Mouse (Mus musculus) right cerebral cortex, postnatal 36 days (tissue): ENCODE measurements around the gene Phtf2.
"Not testable (repeated sequence)": the region's sequence is repeated elsewhere in the genome, so short reads cannot be mapped to it uniquely, and the experiment has no call there.

Experiments
- DNase-seq, 2 experiments: peaks; one replicate each; pipeline ENCODE4 v3.0.0; 2022; ENCODE audit warnings: low spot score in 2 of 2, mixed read lengths in 1 of 2

Phtf2 gene

DNA sequence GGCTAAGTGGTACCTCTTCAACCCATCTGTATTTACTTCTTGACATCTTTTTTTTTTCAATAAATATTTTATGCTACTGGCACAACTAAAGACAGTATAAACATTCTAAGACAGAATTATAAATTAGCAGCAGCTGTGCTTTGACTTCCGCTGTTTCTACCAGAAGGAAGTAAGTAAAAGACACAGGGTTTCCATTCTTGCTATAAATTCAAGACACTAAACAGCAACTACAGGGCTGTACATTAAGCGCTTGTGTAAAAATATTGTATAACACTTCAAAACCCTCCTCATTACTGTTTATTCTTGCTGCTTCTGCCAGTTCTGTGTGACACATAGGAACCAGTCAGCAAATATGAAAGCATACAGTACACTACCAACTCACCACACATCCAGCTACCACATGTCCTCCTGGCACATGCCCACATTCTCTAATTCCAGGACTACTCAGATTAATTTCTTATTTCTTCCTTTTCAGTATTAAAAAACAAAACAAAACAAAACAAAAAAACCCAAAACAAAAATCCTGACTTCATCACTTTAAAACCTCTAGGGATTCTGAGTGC, 16.6 kb downstream of the Phtf2 start:
- DNase-seq: no peak

DNA sequence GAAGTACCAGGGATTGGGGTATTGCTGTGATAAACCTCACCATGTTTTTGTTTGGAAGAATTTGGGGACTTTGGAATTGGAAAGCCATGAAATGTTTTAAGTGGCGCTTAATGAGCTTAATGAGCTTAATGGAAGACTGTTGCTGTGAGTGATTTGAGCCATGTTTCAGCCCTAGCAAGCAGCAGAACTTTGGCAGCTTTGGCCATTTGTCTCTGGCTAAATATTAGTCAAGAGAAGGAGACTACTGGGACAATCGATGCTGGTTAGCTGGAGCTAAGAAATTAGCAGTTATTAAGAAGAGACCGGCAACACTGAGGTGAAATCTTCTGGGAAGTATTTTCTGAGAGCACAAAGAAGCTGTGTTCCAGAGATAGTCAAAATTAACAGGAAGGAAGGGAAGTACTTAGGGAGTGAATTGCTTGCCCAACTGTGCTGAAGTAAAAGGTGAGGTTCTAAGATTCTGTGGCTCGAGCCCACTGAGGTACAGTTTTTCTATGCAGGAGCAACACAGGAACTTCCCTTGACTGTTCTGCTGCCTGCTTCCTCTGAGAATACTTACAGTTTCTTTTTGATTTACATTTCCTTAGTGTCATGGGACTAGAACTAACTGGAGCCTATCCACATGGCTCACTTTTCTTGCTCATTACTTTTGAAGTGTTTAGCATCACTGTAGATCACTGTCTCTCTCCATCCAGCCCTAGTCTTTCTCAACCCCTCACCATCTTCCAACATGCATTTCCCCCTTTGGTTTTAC, 17.5 kb downstream of the Phtf2 start:
- DNase-seq: no peak

DNA sequence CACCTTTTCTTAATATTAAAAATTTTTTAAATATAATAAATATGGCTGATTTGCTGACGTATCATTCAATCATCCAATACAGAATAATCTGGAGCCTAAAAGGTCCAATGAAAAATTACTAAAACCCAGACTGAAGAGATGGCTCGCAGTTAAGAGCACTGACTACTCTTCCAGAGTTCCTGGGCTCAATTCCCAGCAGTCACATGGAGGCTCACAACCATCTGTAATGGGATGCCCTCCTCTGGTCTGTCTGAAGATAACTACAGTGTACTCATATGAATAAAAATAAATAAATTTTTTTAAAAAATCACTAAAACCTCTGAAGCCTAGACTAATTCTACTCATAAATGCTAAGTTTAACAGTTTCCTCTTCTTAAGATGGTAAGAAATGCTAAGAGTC, 20.0 kb downstream of the Phtf2 start:
- no peak for DNase-seq

DNA sequence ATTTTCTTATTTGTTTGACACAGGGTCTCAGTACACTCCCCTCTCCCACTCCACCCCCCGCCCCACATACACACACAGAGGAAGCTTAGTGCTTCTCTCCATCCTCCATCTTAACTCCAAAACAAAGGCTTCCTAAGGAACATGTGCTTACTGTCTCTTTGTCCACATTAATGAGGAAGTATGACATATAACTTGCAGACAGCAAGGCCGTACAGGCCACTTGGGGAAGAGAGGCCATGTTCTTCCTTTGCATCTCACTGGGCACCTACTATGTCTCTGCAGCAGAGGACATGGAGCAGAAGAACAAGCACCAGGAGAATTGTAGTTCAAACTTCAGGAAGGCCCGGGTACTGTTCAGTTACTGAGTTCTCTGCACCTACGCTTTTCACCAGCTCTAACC, 21.4 kb downstream of the Phtf2 start:
- no peak for DNase-seq

DNA sequence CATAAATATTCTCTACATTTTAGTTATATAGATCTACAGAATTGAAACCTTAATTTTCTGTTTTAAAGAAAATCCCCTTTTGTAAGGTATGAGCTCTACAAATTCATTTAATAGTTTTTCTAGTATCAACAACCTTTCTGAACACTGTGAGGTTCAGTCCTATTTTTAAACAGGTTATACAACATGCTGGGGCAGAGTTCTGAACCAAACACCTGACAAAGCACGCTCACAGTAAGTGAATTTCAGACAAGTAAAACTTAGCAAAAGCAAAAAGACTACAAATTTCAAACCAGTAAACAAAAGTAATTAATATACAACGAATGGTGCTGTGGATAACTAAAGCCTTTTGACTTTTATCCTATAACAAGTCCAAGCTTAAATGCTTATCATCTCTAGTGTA, 23.5 kb downstream of the Phtf2 start:
- no peak for DNase-seq

DNA sequence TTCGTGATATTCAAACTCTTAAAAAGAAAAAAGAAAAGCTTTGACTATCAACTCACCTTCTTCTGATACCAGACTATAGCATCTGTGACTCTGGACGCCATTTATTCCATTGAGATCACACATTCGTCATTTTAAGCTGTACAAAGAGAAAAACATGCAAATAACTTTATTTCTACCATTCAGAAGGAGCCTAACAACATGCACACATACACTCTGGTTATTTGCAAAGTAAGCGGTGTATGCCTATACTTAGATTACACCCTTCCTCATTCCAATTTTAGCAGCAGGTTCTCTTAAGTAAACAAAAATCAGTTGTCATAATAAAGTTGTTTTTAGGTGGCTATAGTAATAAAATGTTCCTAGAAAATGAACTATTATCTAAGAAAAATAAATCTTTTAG, 26.9 kb downstream of the Phtf2 start:
- DNase-seq: no peak

DNA sequence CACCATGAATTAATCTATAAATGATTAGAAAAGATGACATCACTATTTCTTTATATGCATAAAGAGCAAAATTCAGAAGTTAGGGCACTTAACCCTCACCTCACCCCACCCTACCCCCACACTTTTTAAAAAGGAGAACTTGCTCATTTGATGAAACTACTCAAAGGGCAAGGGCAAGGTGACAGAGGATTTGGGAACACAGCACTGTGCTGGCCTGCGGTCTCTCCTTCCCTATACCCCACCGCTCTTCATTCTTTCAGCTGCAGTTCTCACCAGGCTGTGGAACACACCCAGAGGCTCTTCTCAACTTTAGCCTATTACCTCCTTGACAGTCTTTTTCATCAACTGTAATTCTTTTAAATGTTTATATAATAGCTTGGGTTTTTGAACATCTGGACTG, 34.9 kb downstream of the Phtf2 start:
- DNase-seq: no peak

DNA sequence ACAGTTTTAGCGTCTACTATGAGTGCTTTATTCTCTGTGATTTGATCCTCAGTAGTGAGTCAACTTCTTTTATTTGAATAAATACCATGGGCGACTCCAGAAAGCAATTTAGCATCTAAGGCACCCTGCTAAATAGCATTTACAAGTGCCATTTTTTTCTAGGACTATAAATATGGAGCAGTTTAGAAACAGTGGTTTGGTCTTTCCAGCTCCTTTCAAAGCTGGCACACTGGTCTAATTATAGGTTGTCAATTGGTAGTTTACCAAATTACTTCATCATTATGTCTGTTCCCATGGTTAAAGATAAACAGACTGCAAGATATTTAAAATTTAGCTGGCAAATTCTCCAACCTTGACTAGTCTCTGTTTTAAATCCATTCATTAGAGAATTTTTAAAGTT, 38.1 kb downstream of the Phtf2 start:
- no peak for DNase-seq

DNA sequence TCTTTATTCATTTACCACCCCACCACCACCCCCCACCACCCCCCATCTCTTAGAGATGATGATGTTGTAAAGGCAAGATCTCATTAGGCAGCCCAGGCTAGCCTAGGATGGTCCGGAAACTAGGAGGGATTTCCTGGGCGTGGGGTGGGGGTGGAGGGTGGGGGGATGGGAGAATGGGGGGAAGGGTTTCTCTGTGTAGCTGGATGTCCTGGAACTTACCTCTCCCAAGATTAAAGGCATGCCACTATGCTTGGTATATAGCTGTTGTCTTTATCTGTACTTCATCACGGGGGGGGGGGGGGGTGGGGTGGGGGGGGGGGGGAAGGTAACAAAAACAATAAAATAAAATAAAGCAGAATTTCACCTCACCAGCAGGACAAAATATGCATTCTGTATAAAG, 38.5 kb downstream of the Phtf2 start:
- DNase-seq: no peak

DNA sequence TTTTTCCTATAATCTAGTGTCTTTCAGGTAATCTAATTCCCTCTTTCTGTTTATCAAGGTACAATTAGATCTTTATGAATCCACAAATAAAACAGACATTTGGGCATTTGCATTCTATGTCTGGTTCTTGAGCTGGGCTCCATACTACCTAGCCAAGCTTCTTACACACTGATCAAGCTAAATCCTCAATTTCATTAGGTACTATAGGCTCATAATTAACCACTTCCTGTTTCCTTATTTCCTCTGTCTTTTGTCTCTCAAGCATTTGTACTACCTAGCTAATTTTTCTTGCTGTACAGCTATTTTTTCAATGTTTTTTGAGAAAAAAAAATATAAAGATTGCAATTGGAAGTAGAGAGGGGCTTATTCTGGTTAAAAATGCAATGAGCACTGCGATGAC, 44.8 kb downstream of the Phtf2 start:
- no peak for DNase-seq

DNA sequence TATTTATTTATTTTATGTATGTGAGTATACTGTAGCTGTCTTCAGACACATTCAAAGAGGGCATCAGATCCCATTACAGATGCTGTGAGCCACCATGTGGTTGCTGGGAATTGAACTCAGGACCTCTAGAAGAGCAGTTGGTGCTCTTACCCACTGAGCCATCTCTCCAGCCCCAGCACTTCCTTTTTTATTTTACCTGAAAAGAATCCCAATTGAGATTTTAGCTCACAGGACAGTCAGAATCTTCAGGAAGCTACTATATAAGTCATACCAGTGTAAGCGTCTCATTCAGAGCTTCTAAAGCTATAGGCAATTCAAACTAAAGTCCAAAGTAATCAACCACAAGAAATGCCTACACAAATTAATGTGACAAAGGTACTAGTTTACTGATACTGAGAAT, 47.5 kb downstream of the Phtf2 start:
- DNase-seq: no peak

DNA sequence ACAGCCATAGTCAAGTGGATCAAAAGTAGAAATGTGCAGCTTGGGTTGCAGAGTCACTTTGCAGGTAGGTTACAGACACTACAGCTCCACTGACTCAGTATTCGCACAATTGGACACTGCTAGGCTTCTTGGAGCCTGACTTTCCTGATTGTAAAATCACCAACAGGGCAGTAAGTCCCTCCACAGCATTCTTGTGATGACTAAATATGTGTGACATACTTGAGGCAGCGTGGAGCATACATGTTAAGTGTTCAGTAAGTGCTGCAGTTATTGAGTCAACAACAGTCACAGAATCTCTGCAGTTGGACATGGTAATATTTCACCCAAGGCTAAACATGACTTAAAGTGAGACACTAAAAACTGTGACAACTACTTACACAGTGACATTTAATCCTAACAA, 50.5 kb downstream of the Phtf2 start:
- DNase-seq: no peak

DNA sequence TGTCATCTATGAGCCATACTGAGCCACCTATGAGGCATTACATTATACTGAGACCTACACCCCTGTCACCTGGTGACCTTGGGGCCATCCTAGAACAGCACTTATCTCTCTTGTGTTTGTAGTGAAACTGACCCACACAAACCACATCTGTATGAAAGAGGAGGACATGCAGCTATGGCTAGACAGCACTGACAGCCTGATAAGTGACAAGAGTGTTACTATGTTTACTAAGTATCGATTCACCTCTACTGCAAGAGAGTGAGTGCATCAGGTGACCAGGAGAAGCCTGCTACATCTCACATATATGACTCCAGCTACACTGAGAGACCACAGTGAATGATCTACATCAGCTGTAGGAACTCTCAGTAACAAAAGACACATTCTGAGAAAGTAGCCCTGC, 51.2 kb downstream of the Phtf2 start:
- no peak for DNase-seq

DNA sequence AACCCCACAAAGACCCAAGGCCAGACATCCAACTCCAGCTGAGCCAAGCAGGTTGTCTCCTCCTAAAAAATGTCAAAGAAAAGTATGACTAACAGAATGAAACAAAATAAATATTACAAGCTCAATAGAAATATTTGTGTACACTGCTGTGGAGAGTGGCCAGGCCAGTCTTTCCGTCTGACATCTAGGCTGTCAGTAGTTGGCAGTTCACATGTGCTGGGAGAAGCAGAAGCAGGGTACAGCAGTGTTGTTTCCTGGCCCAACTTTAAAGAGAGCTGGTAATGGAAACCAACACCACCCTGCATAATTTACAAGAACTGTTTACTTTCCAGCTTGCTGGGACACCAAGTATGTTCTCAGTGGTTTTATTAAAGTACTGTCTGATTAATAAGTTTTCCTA, 60.3 kb downstream of the Phtf2 start:
- no peak for DNase-seq

DNA sequence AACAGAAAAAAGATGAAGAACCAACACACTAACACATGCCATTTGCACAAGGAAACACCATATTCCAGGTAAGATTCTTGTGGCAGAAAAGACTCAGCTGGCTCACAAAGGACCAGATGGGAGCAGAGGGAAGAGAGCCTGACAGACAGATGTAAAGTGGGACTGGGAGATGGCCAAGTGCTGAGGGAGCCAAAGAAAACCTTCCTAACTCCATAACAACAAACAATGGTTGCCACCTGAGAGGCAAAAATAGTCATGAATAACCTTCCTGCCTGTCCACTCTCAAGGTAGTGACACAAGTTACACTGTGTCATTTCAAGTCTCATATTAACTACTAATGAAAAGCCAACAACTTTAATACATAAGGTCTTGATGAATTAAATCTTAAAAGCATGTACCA, 60.8 kb downstream of the Phtf2 start:
- no peak for DNase-seq

DNA sequence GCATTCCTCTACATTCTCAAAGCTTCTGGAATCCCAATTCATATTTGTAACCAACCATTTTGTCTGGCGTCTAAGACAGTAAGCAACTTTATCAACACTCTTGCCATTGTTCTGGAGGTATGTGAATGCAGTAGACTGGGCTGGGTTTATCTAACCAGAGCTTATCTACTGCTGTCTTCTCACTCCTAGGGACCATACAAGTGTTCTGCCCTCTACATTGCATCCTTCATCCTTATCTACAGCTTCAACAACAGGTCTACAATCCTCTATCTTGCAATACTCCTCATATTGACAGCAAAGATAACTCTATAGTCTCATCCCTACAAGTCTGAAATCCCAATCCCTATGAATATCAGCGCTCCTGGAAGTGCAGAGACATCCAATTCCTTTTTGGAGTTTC, 66.8 kb downstream of the Phtf2 start:
- no peak for DNase-seq

DNA sequence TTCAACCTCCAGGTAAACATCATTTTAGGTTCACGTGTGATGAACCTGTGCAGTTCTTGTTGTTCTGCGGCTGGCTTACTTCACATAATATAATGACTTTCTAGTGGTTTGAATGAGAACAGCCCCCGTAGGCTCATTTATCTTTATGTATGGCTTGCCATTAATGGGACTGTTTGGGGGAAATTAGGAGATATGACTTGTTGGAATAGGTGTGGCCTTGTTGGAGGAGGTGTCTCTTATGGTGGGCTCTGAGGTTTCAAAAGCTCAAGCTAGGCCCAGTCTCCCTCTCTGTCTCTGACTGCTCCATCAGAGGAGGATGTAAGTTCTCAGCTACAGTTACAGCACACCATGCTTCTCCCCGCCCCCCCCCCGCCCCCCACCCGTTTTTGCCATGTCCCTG, 71.5 kb downstream of the Phtf2 start:
- no peak for DNase-seq

DNA sequence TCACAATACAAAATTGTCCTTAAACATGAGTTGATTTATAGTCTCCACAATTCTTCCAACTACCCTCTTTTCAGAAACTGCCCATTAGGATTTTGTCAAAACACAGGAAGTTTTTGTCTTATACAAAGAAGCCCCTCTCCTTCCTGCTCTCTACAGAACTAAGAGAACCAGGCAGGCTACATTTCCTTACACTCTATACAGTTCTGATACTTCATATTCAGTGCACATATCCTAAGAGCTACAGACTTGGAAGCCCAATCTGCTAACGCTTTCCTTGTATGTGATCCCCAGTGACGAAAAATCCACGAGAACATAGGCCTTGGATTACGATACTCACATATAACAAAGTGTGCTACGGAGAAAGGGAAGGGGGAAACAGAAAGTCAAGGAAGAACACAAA, 86.0 kb downstream of the Phtf2 start:
- no peak for DNase-seq

DNA sequence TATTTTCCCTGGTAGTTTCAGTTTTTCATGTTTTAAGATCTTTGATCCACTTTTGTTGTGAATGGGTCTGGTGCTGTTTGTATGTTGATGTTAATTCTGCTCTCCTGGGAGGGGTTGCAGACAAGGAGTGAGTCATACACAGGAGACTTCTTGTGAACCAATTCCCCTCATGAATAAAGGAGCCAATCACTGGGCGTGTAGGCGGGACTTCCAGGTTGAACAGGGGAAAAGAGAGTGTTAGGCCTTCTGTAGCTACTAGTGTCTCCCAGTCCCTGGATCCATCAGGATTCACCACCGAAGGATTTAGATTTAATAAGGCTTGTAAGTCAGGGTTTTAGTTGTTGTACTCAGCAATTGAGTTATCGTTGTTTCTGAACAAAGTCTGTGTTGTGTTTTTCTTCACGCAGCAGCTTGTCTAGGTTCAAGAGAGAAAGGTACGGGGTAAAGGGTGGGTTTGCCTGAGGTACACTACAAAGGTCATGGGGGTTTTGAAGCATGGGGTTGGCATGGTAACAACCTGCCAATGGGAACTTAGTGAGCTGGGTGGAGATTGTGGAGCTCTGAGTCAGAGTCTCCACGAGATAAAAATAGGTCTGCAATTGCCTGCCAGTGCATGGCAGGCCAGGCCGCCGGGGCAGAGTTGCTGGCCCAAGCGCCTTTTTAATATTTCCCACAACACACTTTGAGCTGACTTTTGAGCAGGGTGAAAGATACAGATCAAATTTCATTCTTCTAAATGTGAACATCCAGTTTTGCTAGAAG, 90.0 kb downstream of the Phtf2 start:
- no peak for DNase-seq

DNA sequence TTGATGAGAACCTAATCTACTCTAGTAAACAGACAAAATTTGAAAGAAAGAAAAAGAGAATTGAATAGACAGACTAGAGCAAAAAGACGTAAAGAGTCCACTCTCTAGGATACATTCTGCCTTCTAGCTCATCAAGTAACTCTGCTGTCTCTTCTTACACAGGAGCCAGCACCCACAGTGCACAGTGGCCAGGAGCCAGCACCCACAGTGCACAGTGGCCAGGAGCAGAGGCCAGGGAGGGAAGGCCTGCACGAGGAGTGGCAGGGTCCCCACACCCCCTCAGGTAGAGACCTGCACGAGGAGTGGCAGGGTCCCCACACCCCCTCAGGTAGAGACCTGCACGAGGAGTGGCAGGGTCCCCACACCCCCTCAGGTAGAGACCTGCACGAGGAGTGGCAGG, 95.5 kb downstream of the Phtf2 start:
- not testable (repeated sequence) for DNase-seq

DNA sequence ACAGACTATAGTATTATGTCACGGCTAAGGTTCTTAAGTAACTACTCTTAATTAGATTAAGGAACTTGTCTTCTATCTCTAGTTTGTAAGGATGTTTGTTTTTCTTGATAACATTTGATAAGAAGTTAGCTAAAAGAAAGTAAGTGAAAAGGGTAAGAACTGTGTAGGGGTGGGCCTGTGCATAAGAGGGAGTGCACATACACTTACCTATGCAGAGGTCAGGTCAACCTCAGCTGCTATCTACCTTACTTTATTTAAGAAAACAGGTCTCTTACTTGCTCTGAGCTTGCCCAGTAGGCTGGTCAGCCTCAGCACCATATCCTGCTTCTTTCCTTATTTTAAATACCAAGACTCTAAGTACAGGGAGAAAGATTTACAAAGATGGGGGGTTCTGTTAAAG, 100.8 kb downstream of the Phtf2 start:
- DNase-seq: no peak

DNA sequence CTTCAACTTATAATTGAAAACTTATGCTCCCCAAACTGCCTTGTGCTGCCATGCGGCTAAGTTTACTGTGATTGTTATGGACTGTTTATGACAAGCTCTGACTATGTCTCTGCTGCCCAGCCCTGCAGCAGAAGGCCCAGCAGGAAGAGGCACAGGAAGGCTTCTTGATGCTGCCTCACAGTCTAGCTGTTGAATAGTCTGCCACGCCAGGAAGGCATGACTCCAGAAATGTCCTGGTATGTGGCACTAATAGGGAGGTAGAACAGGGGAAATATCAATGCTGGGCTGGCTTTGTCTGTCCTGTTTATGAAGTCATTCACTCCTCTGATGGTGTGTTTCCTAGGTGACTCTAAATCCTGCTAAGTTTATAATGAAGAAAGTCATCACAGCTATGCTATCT, 102.7 kb downstream of the Phtf2 start:
- DNase-seq: no peak

DNA sequence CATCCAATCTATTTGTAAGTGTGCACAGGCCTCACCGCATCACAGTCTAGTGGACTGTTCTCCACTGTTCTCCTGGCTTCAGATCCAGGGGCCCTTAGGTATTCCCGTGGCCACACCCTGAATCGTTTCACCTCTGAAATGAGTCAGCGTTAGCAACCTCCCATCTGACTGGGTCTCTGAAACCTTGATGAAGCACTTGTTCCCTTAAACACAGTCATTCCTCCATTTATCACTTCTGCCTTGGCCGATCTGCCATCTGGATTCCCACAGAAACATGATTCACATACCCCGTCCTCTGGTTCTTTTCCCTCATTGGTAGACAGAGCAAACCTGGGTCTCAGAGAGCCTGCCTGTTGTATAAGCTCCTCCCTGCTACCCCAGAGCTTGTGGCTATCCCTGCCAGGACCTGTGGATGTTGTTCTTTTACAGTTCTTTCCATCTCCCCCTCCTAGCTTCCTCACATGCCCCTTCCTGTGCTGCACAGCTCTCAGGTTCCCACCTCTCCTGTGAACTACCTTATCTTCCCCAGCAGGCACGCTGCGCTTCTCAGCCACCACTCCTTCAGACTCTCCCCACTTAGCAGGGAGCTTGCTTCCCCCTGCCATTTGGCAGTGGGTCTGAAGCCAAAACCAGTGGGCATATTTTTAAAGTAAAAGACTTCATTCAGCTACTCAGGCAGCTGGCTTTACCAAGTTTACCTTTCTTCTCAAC, 103.5 kb downstream of the Phtf2 start:
- no peak for DNase-seq
